Mouse (Mus musculus): ENCODE measurements around the gene Oser1.

DNA sequence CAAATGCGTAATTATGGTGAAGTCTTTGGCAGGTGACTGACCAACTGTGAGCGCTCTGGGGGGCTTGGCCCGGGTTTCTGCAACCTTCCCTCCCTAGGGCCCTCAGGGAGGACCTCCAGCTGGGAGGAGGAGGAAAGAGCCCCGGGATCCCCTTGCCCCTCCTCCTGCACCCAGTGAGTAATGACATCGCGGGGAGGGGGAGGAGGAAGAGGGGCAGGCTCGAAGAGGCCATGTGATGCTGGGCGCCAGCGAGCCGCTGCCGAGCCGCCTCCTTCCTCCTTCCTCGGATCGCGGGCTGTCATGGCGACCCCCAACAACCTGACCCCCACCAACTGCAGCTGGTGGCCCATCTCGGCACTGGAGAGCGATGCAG, 13.7 kb upstream of the Oser1 start, which contains the start of gene Gdap1l1:
- TF ChIP-seq ELF1 (IDR thresholded peaks at IDR 0.05; ENCODE audit: low read depth, low read length) (no peak), MXI1 (IDR thresholded peaks at IDR 0.05; ENCODE audit: low read depth, low read length) (no peak), EP300 (IDR thresholded peaks at IDR 0.05; ENCODE audit: low read depth in 1 of 2, low read length in 2 of 2) (no peak), UBTF (IDR thresholded peaks at IDR 0.05; ENCODE audit: borderline replicate concordance, insufficient read depth, low read depth, low read length) (no peak), TAL1 (IDR thresholded peaks at IDR 0.05; ENCODE audit: low read length) (no peak), GABPA (IDR thresholded peaks at IDR 0.05; ENCODE audit: low read depth, low read length) (no peak), ETS1 (IDR thresholded peaks at IDR 0.05; ENCODE audit: low read depth, low read length) (no peak), POLR2A (IDR thresholded peaks at IDR 0.05; ENCODE audit: control insufficient read depth in 1 of 2, insufficient read depth in 1 of 2, low read depth in 1 of 2, low read length in 2 of 2, poor library complexity in 1 of 2) (no peak), NRF1 (IDR thresholded peaks at IDR 0.05; ENCODE audit: insufficient read depth, low read depth, low read length, poor library complexity, severe bottlenecking) (no peak), CHD1 (IDR thresholded peaks at IDR 0.05; ENCODE audit: low read depth, low read length) (no peak), JUND (IDR thresholded peaks at IDR 0.05; ENCODE audit: low read depth, low read length) (no peak)

Data from MEL (cell line).